Mouse (Mus musculus) heart, postnatal 0 days (tissue): ENCODE results near the gene Kcnj6. TPM values are rescaled to one million over a fixed set of nuclear protein-coding genes. Genes with fewer than 3 reads are reported as not detected.

ENCODE experiments used
- ATAC-seq: fragments of 200-750 bp; cut with Nextera tagmentation; 2 replicates; pipeline ENCODE4 v1.8.0; 2017; ENCODE audit warnings: low read depth, moderate number of reproducible peaks, moderate library complexity; ENCODE audit not compliant: insufficient read depth
- DNase-seq: peaks from one replicate; pipeline ENCODE4 v3.0.0-alpha.2; 2016; ENCODE audit warnings: low spot score
- H3K27ac ChIP-seq: fragments of 300-500 bp; sonication (generic); 2 replicates; pipeline ENCODE4 v1.5.1; 2014; ENCODE audit warnings: low read depth, mild to moderate bottlenecking
- H3K27me3 ChIP-seq: fragments of 300-500 bp; sonication (generic); 2 replicates; pipeline ENCODE4 v1.6.1; 2014; ENCODE audit warnings: low read length, mixed read lengths; ENCODE audit not compliant: control insufficient read depth, insufficient read depth
- H3K36me3 ChIP-seq: fragments of 300-500 bp; sonication (generic); replicated peaks from 2 replicates; pipeline ENCODE4 v1.6.1; 2014; ENCODE audit warnings: low read length, mixed read lengths; ENCODE audit not compliant: control insufficient read depth, insufficient read depth
- H3K4me1 ChIP-seq: fragments of 300-500 bp; sonication (generic); 2 replicates; pipeline ENCODE4 v1.6.1; 2014; ENCODE audit warnings: antibody characterized with exemption; ENCODE audit not compliant: control insufficient read depth, insufficient read depth
- H3K4me2 ChIP-seq: fragments of 300-500 bp; sonication (generic); 2 replicates; pipeline ENCODE4 v1.6.1; 2014; ENCODE audit warnings: low read depth, mild to moderate bottlenecking, low read length, moderate library complexity
- H3K4me3 ChIP-seq: fragments of 300-500 bp; sonication (generic); 2 replicates; pipeline ENCODE4 v1.5.1; 2014; ENCODE audit warnings: low read depth, low read length
- H3K9ac ChIP-seq: fragments of 300-500 bp; sonication (generic); replicated peaks from 2 replicates; pipeline ENCODE4 v1.6.1; 2014; ENCODE audit warnings: low read depth, low read length, mixed read lengths
- H3K9me3 ChIP-seq: fragments of 300-500 bp; sonication (generic); replicated peaks from 2 replicates; pipeline ENCODE4 v1.6.1; 2016; ENCODE audit warnings: low read length; ENCODE audit not compliant: control insufficient read depth
- CTCF ChIP-seq: IDR thresholded peaks from 2 replicates; pipeline ENCODE4 v1.5.1; 2016; ENCODE audit warnings: antibody characterized with exemption, control low read depth, low read depth
- EP300 ChIP-seq: IDR thresholded peaks from 2 replicates; pipeline ENCODE4 v1.6.1; 2016; ENCODE audit warnings: antibody characterized with exemption, low read depth
- WGBS: fragments of 180-500 bp; shearing (Covaris S2); extraction: QIAGEN DNeasy Blood & Tissue Kit; methylation state at CpG from one replicate; pipeline ENCODE4 v1.1.7; 2014; 5-methylcytosine and 5-hydroxymethylcytosine counted together
- polyA plus RNA-seq: library from polyadenylated mRNA; unstranded; fragments of >200 nt; fragmentation: Nextera tagmentation; extraction: Ambion mirVana; gene quantifications from 2 replicates; pipeline ENCODE4 v1.2.1, GENCODE M21; 2015
- total RNA-seq: library from RNA; depleted of rRNA; stranded (reverse); fragments of >200 nt; gene quantifications from 2 replicates; pipeline ENCODE4 v1.2.3, GENCODE M21; 2014; ENCODE audit warnings: low replicate concordance

Kcnj6 gene
- total and polyA plus RNA-seq, 2 experiments from 2014 or later, result not detected

DNA sequence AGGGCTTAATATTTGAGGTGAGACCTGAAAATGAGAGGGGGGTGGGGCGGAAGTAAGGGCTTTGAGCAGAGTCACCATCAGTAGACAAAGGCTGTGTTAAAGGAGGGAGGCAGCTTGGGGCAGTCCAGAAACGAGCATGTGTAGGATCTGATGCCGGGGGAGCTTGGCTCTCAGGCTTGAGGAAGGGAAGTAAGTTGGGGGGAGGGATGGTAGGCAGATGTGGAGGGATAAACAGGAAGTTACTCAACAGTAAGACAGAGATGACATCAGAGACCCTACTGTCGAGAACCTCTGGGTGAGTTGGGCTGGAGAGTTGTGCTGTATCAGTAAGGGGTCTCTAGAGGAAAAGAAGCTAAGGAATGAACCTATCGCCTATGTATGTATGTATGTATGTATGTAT lies 223.6 kb downstream of the Kcnj6 start:
- no peak for DNase-seq
- Histone ChIP-seq H3K27ac (no peak overlapping the region), H3K9ac (no peak overlapping the region), H3K9me3 (no peaks in the 10 kb centered on the region), H3K4me1 (no peaks in the 10 kb centered on the region), H3K36me3 (no peaks in the 10 kb centered on the region), H3K27me3 (no peaks in the 10 kb centered on the region), H3K4me2 (no peak overlapping the region), H3K4me3 (no peak overlapping the region)
- ATAC-seq, result no peak
- TF ChIP-seq CTCF (no peak), EP300 (no peak)
- WGBS, result 71% methylated on average over 5 of the region's 5 CpGs

DNA sequence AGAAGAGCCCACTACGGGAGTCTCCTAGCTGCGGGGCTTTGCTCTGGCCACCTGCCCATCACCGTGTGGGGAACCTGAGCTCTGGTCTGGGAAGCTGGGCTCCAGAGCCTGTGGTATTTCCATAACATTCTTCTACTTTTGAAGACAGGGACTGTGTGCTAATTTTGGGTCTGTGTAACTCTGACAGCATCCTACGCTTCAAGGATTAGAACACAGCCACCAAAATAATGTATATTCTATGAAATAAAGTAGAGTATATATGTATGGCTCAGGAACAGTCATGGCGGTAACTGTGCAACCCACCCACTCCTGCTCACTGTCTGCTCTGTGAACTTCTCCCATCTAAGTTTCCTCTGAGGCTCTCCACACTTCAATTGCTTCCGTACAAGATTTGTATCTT lies 229.9 kb downstream of the Kcnj6 start:
- no peak overlapping the region for H3K27ac ChIP-seq
- H3K4me2 ChIP-seq, result no peak overlapping the region
- TF ChIP-seq CTCF (no peak), EP300 (no peak)
- H3K9me3 ChIP-seq, result no peaks in the 10 kb centered on the region
- H3K36me3 ChIP-seq, result no peaks in the 10 kb centered on the region
- ATAC-seq, result no peak
- no peaks in the 10 kb centered on the region for H3K27me3 ChIP-seq
- no peak for DNase-seq
- WGBS, result 61% methylated on average over 6 of the region's 6 CpGs
- peaks cover 16% of the 10 kb centered on the region; the same call in 1 of the 2 replicates for H3K4me1 ChIP-seq
- H3K9ac ChIP-seq, result no peak overlapping the region
- no peak overlapping the region for H3K4me3 ChIP-seq

DNA sequence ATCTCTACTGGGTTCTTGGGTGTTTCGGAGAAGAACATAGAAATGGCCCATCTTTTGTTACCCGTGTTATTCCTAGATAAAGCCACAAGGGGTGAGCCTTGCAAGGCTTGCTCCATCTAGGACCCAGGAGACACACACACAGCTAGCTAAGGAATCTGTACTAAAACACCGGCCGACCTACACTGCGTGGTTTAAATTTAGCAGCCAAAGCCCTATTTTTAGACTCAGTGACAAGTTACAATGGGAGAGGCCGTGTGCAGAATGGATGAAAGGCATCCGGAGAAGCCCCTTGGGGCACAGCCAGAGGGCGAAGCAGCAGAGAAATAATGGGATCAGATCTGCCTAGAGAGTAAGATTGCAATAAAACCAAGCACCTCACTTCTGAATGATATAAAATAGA lies 232.4 kb downstream of the Kcnj6 start:
- H3K4me1 ChIP-seq, result peaks cover 16% of the 10 kb centered on the region; the same call in 1 of the 2 replicates
- no peak overlapping the region for H3K9ac ChIP-seq
- H3K9me3 ChIP-seq, result no peaks in the 10 kb centered on the region
- 11% methylated on average over 8 of the region's 8 CpGs for WGBS
- ATAC-seq (peak; percentile 95), DNase-seq (peak; percentile 95)
- peak overlapping the region; percentile 95 for H3K27ac ChIP-seq
- H3K27me3 ChIP-seq, result no peaks in the 10 kb centered on the region
- no peak overlapping the region for H3K4me3 ChIP-seq
- H3K4me2 ChIP-seq, result peak overlapping the region; percentile 28; the same call in 1 of the 2 replicates
- TF ChIP-seq EP300, result no peak
- TF ChIP-seq CTCF, result peak; percentile 33
- no peaks in the 10 kb centered on the region for H3K36me3 ChIP-seq

DNA sequence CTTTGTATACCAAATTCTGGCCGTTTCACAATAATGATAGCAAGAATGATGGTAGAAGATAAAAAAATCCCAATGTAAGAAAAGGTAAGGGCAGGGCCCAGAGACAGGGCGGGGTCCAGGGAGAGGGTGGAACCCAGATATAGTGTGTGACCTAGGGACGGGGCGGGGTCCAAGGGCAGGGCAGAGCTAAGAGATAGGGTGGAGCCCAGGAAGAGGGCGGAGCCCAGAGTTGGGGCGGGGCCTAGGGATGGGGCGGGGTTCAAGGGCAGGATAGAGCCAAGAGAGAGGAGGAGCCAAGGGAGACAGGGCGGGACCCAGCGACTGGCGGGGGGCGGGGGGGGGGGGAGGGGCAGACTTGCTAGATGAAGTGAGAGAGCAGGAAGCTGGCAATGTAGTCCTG lies 236.8 kb downstream of the Kcnj6 start:
- no peak overlapping the region for H3K27ac ChIP-seq
- no peaks in the 10 kb centered on the region for H3K36me3 ChIP-seq
- TF ChIP-seq EP300 (no peak), CTCF (no peak)
- WGBS, result 45% methylated on average over 10 of the region's 11 CpGs
- H3K9me3 ChIP-seq, result no peaks in the 10 kb centered on the region
- H3K9ac ChIP-seq, result no peak overlapping the region
- H3K4me2 ChIP-seq, result no peak overlapping the region
- ATAC-seq, result no peak
- H3K4me3 ChIP-seq, result no peak overlapping the region
- H3K27me3 ChIP-seq, result no peaks in the 10 kb centered on the region
- peak; percentile 3 for DNase-seq
- H3K4me1 ChIP-seq, result peaks cover 23% of the 10 kb centered on the region

DNA sequence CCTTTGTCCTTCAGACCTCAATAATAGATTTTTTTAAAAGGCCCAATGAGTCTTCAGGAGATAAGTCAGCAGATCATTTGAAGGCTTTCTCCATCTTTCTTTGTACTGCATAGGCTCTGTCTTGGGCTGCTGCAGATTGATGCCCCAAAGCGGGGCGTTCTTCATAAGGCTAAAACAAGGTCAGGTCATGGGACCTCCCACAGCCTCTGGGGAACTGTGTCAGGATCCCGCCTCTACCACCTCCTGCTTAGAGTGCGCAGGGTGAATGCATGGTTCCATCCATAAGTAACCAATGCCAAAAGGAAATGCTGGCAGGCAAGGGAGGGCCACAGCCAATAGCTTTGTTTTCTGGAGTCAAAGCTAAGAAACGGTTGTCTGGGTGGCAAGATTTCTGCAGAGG lies 237.7 kb downstream of the Kcnj6 start:
- no peak overlapping the region for H3K27ac ChIP-seq
- no peaks in the 10 kb centered on the region for H3K9me3 ChIP-seq
- no peak for ATAC-seq
- no peak overlapping the region for H3K9ac ChIP-seq
- no peak for DNase-seq
- TF ChIP-seq EP300, result no peak
- no peak for TF ChIP-seq CTCF
- no peaks in the 10 kb centered on the region for H3K27me3 ChIP-seq
- 85% methylated on average over 5 of the region's 5 CpGs for WGBS
- H3K4me3 ChIP-seq, result no peak overlapping the region
- no peaks in the 10 kb centered on the region for H3K36me3 ChIP-seq
- H3K4me2 ChIP-seq, result no peak overlapping the region
- H3K4me1 ChIP-seq, result peaks cover 14% of the 10 kb centered on the region

DNA sequence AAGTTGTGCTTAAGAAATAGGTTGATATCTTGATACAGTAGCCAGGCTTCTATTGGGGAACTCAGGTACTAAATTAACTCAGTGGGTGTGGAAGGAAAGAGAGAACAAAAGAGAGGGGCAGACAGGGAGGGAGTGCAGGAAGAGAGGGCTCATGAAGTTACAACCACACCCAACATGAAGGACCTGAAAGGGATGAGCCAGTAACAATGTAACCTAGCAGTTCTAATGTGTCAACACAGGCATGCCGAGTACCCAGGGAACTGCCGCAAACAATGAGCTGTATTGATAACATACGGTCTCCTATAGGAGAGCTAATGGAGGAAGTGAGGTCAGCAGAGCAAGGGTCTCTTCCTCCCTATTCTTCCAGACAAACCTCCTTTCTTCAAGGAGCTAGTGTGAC lies 238.9 kb downstream of the Kcnj6 start:
- H3K9me3 ChIP-seq, result no peaks in the 10 kb centered on the region
- no peak overlapping the region for H3K9ac ChIP-seq
- H3K36me3 ChIP-seq, result no peaks in the 10 kb centered on the region
- no peak overlapping the region for H3K4me2 ChIP-seq
- 40% methylated on average over 3 of the region's 3 CpGs for WGBS
- H3K4me3 ChIP-seq, result no peak overlapping the region
- ATAC-seq, result no peak
- no peak for DNase-seq
- H3K27ac ChIP-seq, result no peak overlapping the region
- H3K4me1 ChIP-seq, result peaks cover 9% of the 10 kb centered on the region; the same call in 1 of the 2 replicates
- TF ChIP-seq EP300 (no peak), CTCF (no peak)
- H3K27me3 ChIP-seq, result no peaks in the 10 kb centered on the region
